Mouse (Mus musculus) lung, postnatal 14 days (tissue): Measurements from ENCODE around the gene Efna1.
A peak's percentile ranks its signal among the peaks of the same experiment; 100 is the strongest.

Experiments used
- DNase-seq: peaks from one replicate; pipeline ENCODE4 v3.0.0; 2021

Efna1 gene

DNA sequence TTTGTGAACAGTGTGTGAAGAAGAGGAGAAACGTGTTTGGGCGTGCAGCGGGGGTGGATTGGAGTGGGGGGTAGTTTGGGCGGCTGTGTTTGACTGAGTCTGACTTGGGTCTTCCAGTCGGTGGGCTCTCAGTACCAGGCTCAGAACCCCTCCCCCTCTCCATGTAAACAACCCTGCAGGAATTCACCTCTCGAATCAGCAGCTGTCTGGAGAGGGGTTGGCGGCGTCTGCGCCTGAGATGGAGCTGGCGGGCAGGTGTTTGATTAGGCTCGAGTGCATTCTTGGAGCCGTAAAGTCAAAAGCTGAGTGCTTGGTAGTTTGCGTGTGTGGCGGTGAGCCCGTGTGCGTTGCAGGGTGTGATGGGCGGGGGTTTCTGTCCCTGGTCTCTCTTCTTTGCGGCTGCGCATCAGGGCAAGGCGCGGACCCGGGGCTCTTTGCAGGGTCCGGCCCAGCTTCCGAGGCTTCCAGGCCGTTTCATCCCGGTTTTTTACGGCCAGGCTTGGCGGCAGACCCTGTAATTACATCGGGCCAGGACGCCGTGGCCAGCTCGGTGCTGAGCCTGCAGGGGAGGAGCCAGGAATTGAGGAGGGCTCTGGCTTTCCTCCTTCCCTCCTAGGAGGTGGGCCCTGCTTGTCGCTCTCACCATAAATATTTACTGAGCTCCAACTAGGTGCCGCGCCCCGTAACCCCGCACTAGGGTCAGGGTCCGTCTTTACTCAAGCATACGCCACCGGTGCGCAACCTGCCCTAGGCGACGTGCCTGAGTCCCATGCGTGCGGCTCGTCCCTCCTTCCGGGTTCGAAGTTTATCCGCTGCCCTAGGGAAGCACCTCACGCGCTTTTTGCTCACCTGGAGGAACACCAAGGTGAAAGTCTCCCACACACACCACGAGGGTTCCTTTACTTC, at the start of gene Efna1:
Efna1 (minus strand) TSS at position 537 of the 906 bp plus-strand sequence.
- peak; percentile 68 for DNase-seq

- DNase-seq = no peak
Measured at GRCm38 (mm10) chr3:89330346-89330745, 49.4 kb upstream of the Efna1 start.

GRCm38 (mm10) chr3:89328623-89329022, 47.7 kb upstream of the Efna1 start:
- DNase-seq = no peak

DNA sequence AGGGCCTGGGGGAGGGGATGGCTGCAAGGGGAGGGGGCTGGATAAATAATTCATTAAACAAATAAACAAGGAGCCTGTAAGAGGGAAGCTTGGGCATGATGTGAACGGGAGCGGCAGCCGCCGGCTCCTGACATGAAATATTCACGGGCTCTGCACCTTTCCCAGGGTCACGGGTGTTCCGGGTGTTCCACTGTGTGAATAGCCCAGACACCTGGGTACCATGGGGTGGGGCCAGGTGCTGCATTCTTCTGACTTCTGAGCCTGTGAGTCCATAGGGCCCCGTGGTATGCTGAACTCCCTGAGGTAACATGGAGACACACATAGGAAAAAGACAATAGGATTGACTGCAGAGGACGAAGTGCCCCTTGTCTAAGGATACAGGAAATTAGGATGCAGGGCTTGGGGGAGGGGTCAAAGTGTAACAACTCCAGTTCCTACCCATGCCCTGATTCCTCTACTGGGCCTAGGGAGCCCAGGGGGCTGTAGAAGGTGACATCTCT, 46.5 kb upstream of the Efna1 start:
- DNase-seq = no peak

- no peak for DNase-seq
Measured at GRCm38 (mm10) chr3:89325882-89326281, 44.9 kb upstream of the Efna1 start.

- peak; percentile 70 for DNase-seq
Measured at GRCm38 (mm10) chr3:89322514-89323165, 41.7 kb upstream of the Efna1 start, which contains the start of gene Efna3. Efna3 (minus strand) TSS chr3:89322965.

DNA sequence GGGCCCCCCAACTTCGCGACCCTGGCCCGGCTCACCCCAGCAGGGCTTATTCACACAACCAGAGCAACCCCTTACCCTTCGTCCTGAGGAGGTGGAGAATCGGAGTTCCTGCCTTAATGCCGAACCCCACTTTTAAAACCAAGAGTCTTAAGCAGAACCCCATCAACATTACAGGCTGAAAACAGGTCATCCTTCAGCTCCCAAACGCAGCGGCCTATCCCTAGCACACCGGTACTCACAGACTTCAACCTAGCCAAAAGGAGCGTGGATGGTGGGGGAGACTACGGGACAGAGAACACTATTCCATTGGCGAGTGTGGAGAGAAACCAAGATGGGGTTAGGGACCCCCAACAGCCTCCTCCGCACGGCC, 41.2 kb upstream of the Efna1 start:
- no peak for DNase-seq

DNA sequence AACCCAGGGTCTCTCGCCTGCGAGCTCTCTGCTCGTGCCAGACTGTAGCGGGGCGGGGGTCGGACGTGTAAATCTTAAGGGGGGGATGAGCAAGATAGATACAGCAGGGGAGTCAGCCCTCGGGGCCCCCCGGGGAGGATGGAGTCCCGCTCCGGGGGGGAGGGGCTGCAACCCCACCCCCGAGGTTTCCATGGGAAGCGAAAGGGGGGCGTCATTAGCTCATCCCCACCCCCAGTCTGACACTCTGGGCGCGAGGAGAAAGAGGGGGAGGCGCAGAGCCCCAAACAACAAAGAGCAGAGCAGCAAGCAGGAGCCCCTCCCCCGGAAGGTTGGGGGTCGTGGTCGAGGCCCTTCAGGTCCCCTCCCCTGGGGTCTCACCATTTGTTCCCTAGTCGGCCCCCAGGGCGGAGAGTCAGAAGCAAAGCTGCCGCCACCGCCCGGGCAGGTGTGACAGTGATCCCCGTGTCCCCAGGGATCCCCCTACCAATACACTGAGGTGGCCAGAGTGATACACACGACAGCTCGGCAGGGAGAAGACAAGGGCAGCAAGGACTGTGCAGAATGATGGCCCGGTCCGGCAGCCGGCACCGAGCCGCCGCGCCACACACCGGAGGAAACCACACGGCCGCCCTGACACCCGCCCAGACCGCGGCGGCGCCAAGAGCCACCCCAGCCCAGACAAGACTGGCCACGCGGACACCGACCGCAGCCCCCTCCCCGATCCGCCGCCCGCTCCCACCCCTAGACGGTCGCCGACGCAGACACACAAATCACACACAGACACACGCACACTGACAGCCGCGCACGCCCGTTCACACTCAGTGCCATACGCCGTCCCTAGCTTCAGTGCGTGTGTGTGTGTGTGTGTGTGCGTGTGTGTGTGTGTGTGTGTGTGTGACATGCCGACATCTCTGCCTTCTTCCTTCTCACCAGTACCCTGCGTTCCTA, 40.5 kb upstream of the Efna1 start:
- no peak for DNase-seq

DNA sequence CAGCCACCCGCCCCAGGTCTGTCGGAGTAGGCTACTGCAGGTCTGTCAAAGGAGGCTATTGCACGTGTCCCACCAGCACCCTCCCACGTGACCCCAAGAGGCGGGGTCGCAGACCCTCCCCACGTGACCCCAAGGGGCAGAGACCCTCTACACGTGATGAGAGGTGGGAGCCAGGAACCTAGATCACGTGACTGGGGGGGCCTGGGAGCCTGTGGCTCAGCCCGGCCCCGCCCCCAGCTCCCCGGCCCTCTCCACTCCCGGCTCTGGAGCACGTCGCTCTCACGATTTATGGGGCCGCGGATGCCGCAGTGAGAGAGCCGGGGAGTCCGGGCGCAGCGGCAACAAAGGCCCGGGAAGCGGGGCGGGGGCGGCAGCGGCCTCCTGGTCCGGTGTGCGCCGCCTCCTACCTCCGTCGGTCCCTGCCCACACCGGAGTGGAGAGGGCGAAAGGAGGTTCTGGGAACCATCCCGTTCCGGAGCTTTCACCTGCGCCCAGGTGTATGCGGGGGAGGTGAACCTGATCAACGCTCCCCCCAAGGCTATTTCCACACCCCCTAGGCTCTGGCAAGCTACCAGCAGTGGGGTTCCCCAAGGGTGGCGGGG, 39.7 kb upstream of the Efna1 start:
- DNase-seq = no peak

DNA sequence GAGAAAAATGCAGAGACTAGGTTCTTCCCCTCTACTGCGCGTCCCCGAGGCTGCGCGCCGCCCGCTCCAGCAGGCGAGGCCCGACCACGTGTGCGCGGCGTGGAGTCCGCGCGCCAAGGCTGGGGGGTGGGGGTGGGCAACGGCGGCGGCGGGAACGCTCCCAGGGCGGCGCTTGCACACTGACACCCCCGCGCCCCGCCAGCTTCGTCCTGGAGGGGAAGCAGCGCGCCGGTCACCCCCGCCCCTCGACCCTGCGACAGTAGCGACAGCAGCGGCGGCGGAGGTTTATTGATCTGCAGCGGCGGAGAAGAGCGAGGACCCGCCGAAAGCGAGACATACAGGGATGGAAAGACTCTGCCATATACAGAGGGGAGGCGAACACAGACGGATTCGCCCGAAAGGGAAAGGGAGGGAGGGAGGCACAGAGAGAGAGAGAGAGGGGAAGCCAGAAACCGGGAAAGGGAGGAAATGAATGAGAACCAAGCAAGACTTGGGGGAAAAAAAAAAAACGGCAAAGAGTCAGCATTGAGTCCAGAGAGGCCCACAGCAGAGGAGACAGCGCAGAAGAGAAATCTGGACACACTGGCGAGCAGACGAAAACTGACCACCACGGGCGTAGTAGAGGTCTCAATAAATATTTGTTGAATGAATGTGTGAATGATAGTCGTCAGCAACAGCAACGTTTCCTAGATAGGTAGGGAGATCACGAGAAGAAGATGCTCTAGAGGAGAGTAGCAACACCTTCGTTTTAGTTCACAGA, 38.8 kb upstream of the Efna1 start:
- DNase-seq = no peak

GRCm38 (mm10) chr3:89318971-89319590, 38.1 kb upstream of the Efna1 start:
- DNase-seq = no peak

GRCm38 (mm10) chr3:89318316-89318715, 37.4 kb upstream of the Efna1 start:
- DNase-seq = no peak

GRCm38 (mm10) chr3:89317246-89317645, 36.3 kb upstream of the Efna1 start:
- no peak for DNase-seq

GRCm38 (mm10) chr3:89316833-89317232, 35.9 kb upstream of the Efna1 start:
- peak; percentile 90 for DNase-seq

DNA sequence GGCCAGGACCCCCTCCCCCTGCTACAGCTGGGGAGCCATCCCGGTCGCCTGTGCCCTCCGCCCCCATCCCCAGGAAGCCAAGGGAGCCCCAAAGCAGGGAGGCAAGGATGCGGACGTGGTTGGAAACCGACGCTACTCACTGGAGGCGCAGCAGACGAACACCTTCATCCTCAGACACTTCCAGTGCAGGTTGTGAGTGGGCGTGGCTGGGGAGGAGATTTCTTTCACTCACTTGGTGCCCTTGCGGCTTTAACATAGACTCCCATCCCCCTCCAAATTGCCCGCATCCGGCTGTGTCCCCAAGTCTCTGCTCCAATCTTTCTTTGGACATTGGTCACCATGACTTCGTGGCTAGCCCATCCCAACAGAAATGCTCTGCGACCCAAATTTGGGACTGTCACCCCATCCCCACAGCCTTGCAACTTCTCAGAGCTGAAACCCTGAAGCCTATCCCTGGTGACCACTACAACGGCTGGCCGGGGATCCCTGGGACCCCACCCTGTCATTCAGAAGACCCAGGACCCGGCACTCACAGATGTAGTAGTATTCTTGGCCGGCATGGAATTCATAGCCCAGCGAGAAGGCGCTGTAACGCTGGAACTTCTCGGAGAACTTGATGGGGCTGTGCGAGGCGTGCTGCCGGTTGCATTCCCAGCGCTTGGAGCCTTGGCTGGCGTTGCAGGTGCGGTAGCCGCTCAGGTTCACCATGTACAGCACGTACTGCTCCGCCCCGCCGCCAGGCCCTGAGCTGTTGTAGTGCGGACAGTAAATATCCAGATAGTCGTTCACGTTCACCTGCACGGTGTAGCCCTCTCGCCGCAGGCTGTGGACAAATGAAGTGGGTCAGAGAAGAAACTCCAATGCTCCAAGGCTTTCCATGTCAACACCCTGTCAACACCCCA, 35.2 kb upstream of the Efna1 start:
- no peak for DNase-seq

DNA sequence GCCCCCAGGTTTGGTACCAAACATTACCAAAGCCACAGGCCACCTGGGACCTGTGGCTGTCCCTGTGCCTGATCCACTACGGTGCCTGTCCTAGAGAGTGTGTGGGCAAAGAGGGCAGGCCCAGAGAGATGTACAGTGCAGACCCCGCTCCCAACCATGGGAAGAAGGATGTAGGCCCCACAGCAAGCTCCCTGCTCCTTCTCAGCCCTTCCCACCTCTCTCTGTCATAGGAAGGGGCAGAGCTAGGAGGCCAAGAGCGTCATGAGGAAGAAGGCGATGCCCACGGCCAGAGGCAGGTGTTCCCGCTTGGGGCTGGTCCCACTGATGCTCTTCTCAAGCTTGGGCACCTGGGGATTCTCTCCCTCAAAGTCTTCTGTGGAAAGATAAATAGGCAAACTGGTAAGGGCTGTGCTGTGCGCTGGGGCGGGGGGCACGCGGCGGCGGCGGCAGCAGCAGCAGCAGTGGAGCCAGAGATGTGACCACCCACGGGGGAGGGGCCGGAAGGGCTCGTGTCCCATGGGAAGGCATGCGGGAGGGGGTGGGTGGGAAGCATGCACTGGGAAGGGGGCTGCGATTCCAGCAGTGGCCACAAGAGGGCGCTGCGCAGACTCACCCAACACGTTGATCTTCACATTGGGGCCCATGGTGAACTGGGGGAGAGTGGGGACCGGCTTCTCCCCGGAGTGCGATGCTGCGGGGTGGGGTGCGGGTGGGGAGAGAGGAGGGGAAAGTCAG, 34.4 kb upstream of the Efna1 start:
- DNase-seq = peak; percentile 90

- DNase-seq = peak; percentile 47
Measured at GRCm38 (mm10) chr3:89314791-89315190, 33.8 kb upstream of the Efna1 start.

- peak; percentile 56 for DNase-seq
Measured at GRCm38 (mm10) chr3:89314340-89314739, 33.4 kb upstream of the Efna1 start.

GRCm38 (mm10) chr3:89308089-89308488, 27.1 kb upstream of the Efna1 start:
- peak; percentile 78 for DNase-seq
